Mouse (Mus musculus): ENCODE measurements around the gene Arl15.

The Arl15 gene

DNA sequence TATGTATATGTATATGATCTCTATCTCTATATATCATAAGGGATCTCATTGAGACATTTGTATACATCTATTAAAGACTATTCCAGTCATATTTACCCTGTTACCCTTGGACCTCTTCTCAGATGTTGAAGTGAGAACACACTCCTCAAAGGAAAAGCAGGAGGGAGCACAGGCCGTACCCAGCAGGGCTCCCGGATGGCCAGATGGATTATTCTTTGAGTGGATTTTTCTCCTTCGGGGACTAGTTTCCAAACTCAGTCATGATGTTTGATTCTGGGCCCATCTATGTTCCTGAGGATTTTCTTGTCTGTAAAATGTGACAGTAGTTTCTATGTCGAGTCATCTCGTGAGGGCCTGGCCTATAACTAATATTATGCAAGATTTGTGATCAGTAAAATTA is 142.9 kb downstream of the Arl15 start:
- DNase-seq: no peak

DNA sequence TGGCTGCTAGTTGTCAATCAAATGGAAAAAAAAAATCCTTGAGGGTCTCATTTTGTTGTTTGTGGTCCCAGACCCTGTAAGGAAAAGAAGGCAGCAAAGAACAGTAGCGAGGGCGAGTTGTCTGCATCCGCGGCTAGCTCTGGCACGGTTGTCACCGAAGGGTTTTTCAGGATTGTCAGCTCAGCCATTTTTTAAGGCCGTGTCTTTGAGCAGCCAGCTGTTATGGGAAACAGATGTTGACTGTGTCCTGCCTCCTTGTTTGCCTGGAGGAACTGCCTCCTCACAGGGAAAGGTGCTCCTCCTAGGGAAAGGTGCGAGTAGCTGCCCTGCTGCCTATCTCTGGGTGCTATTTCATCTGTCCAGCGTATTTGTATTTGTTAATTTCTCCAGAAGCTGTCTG is 144.3 kb downstream of the Arl15 start:
- no peak for DNase-seq

DNA sequence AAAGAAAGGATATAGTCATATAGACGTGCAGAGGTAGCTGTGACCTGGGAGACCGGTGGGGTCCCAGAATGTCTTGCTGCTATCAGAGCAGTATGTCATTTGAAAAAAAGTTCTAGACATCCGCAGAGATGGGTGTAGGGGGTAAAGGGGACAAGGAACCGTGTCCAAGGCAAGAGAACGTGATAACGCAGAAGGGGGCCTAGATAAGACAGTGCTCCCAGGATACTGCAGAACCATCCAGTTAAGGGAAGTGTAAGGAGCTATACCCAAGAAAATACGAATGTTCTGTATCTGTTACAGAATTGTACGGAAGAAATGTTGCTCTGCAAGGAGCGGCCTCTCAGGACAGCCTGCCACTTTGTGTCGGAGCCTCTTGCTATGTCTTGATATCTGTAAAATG is 144.8 kb downstream of the Arl15 start:
- DNase-seq: no peak

DNA sequence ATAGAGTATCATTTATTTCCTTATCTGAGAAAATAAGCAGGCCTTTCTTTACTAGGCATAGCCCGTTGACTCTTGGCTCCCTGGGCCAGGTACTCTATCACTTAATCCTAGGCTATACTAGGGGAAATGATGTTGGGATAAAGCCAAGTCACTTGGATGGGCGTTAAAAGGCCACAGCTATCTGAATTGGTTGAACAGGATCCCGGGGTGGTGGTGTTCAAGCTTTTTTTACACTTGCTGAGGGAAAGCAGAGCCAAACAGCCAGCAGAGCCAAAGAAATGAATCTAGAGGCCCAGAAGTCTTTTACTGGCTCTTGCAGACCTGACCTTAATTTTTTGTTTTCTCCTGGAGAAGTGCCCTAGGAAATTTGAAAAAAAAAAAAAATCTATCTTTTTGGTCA is 145.4 kb downstream of the Arl15 start:
- no peak for DNase-seq

DNA sequence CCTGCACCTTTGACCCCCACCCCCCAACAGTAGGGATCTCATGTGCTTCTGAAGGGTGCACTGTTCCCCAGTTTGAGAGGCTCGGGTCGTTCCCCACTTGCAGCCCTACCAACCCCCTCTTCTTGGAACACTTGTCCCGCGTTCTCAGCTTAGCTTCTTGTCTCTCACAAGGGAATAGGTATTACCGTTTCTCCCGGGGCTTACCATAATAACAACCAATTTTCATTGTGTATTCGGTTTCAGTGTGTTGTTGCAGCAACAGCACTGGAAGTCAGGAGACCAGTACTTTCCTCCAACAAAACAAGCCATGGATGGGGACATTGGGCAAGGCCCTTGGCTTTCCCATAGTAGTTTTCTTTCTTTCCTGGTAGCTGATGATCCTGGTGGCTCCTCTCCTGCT is 145.8 kb downstream of the Arl15 start:
- no peak for DNase-seq

DNA sequence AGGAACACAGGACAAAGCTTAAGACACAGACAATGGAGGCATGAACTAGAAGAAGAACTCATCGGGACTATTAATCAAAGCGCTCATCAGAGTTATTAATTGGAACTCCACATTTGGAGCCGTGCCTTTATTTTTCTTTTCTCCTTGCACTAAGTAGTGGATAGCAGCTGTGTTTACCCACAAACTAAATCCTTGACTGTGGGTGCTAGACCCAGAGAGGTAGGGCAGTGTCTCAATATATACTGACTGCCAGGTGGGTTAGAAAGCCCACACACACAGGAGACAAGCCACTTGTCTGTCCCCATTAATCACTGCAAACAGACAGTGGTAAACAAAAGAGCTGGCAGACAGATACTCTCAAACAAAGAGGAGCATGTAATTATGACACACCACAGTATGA is 147.6 kb downstream of the Arl15 start:
- DNase-seq: no peak

DNA sequence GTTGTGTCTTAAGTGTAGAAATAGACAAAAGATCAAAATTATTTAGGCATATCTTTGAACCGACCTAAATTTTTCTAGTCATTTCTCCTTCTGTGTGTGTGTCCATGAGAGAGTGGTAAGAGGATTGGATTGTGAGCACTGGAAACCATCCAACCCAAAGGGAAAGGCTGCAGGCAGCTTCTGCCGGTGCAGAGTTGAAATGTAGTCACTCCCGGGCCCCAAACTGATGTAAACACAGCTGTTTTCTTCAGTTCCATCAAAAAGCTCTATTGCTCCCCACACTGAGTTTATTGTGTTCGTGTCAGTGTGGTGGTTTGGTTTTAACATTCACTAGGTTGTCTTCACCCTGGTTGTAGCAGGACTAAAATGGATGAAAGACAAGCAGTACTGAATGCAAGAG is 153.2 kb downstream of the Arl15 start:
- no peak for DNase-seq

DNA sequence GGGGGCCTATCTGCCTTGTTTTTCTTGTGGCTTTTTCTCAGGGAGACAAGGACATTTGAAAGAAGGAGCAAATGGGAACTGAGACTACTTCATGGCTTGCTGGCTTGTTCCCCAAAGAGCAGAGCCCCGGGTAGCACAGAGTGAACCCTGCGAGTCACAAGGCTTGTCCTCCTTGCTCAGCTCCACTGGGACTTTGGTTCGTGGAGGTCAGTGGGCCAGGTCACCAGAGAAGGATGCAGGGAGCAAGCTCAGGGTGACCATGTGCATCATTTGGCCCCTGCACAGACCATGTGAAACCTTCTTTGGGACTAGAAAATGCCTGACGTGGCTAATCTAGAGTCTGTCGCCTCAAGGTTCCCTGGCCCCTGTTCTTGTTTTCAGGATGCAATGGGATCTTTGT is 155.4 kb downstream of the Arl15 start:
- no peak for DNase-seq

DNA sequence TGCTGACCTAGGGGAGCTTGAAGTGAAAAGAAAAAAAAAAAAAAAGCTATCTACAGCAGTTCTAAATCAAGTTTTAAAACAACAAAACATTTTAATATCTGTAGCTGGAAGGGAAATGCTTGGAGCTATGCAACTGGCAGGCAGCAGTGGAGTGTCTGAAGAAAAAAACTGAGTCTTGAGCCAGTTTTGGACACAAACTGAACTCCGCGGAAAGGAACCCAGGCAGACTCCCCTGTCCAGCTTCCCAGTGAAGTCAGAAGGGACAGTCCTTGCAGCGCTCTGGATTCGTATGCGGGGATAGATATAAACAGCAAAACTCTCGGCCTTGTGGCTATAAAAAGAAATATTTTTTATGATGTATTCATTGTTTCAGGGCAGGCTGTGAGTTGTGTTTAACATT is 155.8 kb downstream of the Arl15 start:
- no peak for DNase-seq

DNA sequence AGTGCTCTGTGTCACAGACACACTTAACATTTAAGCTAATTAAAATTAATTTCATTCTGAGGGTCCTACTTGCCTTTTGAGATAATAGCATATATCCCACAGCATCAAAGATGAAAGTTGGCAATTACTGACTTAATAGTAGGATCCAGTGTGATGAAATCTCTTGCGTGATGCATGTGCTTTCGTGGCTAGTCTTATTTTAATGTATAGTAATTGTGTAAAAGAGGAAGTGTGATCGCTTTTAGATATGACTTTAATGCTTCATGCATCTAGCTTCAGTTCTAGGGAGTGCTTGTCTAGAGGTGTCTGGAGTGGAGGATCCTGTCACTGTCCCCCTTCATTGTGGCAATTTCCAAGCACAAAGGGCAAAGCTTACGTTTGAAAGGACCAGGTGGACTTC is 163.1 kb downstream of the Arl15 start:
- no peak for DNase-seq

DNA sequence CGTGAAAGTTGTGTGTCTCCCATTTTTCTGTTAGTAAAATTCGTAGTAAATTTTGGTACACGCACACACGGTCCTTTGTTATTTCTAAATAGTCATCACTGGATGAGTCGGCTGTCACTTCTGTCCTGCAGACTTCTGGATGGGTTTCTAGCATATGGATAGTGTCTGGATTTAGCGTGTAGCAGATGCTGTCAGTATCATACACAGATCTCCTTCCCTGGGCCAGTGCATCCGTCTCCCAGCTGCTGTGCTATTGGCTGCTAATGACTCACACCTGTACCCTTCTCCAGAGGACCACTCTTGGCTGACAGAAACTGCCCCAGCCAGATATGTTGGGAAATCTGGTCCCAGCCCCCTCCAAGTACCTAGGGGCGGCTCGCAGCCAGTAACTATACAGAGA is 170.6 kb downstream of the Arl15 start:
- no peak for DNase-seq

DNA sequence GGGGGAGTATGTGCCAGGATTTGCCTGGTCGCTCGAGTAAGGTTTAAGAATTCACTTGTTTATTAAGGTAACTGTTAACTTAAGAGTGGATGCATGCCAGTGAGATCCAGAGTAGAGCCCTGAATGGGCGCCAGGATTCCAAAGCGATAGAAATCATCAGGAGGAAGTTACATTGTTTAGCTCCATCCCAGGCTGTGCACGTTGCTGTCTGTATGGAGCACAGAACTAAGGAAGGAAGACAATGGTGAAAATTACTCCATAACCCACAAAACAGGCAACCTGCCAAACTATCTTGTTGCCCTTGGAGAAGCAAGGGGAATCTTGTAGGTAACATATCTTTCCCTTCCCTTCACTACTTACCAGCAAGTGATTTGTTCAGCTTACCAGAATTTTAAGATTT is 176.4 kb downstream of the Arl15 start:
- DNase-seq: no peak

DNA sequence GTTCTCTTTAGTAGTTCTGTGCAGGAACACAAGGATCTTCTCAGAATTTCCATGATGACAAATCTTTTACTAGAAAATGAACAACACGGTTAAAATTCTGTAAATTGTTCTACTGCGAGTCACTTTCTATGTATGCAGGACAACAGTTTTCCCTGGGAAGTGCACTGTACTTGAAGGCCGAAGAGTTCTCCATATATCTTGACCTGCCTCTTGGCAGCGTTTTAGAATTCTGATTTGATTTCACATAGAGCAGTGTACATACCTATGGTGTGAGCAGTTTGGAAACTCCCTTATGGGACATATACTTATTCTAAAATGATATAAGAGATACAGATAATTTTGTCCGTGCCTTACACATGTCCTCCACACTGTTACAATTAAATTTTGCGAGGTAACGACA is 178.1 kb downstream of the Arl15 start:
- DNase-seq: no peak

DNA sequence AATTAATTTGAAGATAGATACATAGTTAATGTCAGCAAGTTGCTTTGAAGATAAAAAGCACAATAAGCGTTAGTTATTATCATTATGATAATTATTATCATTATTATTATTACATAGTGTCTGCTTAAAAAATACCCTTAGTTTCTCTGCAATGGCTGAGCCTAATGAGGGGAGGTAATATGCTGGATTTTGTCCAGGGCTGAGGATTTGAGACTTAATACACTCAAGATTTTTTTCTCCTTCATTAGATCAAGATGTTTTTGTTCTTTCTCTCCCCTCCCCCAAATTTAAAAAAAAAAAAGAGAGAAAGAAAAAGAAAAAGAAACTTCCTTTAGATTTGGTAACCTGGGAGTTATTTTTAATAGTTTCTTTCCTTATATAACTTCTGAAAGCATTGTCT is 180.6 kb downstream of the Arl15 start:
- no peak for DNase-seq

DNA sequence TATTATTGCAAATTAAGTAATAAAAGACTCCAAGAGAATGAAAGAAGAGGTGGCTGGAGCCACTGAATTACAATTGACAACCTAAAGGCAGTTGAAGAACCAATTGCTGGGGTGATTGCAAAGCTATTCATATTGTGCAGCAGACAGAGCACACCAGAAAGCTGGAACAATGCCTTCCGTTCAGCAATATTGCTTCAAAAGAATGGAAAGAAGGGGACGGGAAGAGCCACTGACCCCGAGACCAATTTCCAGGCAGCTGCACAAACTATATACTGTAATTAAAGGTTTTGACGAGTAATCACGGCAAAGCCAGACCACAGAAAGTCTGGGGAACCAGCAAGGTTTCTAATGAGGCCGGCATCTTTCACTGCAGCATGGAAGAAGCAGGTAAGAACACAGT is 181.4 kb downstream of the Arl15 start:
- no peak for DNase-seq

DNA sequence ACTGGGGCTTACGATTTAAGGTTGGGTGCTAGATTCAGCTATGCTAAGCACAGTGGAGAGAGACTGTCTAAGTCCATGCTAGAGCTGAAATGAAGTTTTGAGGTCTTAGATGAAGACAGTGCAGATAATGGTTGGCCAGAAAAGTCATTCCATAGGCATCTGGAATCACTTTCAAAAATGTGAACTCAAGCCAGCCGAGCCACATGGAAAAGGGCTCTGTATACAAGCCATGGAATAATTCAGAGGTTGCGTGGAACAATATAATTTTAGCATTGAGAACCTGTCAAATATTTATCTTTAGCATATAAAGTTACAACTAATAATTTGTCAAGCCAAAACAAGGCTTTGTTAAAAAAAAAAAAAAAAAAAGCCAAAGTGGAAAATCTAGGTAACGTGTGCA is 182.6 kb downstream of the Arl15 start:
- no peak for DNase-seq

DNA sequence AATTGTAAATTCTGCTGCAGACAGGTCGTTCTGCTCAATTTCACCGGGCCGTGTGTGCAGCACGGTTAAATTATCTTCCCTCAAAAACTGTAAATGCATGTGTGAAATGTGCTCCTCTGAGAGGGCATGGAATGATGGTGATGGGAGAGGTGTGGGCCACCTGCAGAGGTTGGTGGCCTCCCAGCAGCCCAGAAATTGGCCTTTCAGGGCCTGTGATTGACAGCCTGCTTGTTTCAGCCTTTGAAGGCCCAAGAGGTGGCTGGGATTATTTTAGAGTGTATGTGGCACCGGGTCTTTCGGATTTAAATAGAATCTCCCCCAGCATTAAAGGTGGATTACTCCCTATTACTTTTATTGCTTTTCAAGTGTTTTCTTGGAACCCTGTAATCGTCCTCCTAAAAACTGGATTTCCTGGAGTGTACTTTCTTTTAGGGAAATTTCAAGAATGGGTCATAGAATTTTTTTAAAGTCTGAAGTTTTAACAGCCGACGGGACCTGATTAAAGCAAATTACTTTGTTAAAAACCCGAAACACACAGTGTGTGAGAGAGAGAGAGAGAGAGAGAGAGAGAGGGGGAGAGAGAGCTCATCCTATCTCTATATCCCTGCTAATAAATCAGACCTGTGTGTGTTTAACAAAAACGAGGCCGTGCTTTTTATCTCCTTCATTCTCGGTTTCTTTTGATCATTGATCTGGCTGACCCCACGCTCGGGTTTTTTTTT is 186.6 kb downstream of the Arl15 start:
- DNase-seq: no peak

DNA sequence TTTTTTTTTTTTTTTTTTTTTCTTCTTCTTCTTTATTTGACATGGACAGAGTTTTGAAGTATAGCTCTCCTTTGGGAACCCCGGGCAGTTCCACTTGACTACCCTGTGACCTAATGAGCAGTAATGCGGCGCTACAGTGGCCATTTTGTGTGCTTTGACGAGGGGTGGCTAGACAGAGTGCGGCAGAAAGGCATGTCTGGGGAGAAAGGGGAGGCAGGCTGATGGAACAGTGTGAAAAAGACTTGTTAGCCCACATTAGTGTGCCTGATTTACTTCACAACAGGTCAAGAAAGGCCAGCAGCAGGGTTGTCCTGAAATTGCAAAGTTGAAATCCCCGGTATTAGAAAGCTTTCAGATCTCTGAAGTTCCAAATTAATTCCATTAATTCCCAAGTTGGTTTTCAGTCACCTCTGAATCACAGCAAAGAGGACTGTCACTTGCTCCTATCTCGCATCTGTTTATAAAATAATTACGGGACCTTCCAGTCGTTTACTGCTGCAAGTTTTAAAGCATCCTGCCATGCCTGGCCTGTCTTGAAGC is 187.2 kb downstream of the Arl15 start:
- DNase-seq: no peak

DNA sequence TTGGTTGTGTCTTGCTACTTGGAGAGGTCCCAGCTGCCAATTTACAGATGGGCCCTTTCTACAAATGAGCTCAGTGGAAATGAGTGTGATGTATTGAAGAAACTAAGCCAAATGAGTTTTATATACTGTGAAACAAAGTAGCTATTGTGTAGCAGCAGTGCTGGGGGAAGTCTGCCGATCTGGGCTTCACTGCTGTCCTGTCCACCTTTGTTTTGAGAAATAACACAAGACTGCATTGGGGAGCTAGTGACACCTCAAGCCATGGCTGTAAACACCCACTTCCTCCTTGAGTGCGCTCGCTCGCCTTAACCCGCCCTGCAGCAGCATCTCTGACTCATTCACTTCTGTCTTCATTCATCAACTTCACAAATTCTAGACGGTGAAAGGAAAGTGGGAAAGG is 189.3 kb downstream of the Arl15 start:
- DNase-seq: no peak

DNA sequence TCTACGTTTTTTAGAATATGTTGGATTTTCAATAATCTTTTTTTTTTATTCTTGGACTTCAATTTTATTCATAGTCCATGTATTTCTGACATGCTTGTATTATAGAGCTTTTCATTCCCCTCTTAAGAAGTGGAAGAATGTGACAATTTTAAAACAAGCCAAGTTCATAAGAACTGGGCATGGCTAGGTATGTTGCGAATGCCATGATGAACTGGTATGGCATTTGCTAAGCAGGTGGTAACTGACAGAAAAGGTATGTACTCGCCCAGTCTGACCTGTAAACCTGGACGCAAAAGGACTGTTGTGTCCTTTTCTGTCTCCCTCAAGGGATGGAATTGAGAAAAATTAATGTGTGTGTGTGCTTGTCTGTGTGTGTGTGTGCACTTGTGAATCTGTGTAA is 190.2 kb downstream of the Arl15 start:
- no peak for DNase-seq

DNA sequence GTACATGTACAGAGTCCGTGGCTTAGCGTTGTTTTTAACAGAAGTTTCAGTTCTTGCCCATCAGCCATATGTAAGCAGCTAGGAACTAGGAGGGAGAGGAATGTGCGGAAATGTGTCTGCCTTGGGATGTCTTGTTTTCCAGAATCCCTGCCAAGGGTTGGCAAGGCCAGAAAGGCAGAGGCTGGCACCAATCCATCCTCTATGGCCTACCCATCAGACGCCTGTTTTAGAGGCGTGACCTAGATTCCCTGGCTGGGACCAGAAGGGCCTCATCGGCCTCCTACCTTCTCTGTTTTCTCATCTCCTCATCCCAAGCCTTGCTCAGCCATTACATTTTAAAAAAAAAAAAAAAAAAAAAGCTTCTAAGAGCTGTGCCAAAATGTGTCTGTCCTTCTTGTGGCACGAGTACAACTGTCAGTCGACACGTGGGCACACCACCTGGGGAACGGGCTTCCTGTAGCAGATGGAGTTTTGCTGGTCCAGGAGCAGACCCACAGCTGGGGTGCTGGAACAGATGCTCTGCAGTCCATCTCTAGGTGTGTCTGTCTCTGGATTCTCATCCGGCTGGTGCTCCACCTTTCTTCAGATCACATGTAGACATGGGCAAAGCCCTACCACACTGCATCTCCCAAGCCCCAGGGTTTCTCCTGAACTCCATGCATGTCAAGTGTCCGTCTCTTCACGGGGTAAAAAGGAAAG is 192.7 kb downstream of the Arl15 start:
- no peak for DNase-seq

DNA sequence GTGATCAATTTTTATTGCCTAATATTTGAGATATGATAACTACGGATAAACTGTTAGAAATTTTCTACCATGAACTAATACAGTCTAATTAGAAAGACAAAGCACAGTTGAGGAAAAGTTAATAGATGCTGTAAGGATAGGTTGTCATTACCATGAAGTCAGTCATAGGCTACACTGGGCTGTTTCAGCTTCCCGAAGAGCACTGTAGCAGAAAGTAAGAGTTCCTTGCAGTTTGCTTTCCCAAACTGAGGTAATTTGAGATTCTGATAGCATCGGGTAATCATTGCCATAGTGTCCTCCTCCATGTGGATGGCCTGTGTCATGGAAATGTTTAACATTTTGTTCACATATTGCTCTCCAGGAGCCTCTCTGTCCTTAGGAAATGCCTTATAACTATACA is 195.9 kb downstream of the Arl15 start:
- DNase-seq: no peak

DNA sequence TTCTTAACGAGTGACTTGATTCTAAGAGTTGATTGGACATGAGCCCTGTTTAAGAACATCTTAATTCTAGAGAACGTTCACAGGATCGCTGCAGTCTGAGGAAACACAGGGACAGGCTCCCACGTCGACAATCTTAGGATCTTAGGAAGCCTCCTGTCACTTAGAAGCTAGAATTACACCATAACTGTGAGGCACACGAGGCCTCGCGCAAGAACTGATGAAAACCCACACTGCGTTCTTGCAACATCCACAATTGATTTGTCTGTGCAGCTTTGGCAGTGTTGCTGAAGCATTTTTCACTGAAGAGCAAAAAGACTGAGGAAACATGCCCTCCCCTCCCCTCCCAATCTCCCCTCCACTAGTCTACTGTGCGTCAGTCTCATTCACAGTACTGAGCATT is 196.4 kb downstream of the Arl15 start:
- DNase-seq: no peak

DNA sequence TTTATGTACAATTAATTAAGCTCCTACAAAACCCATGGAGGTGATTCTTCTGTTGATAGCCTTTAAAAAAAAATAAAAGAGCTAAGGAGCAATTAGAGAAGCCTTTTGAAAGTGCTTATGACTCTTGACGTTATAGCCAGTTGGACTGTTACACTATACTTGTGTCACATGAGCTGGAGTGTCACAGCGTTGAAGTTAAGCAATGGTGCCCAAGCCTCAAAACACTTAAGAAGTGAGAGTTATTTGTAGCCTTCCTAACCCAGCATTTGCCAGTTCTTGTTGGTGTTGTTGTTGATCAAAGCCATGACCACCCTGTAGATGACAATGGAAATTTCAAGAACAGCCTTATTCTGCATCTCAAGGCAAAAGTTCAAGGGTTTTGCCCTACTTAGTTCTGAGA is 198.8 kb downstream of the Arl15 start:
- no peak for DNase-seq

DNA sequence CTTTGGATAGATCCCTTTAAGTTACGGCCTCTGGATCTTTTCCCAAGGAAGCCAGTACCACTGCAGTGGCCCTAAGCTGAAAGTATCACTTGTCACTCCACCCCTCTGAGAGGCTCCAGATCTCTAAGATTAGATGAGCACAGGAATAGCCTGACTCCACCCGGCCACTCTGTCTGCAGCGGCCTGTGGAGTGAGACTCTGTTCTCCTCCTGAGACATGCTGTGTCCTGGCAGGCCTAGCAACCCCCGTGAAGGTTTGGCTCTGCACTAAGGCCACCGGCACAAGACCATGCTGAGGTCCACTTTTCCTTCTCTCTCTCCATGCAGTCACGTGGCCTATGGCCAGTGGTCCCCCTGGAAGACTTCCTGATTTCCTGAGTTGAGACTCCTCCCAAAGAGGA is 200.3 kb downstream of the Arl15 start:
- no peak for DNase-seq

Measured in spleen, adult 18-20 months (tissue).